Mouse (Mus musculus) neural tube, embryonic 15.5 days (tissue): ENCODE data around the gene Mlxip. TPM values are rescaled to one million over a fixed set of nuclear protein-coding genes. Genes with fewer than 3 reads are reported as not detected.

Source experiments
- ATAC-seq: fragments of 200-750 bp; cut with Nextera tagmentation; 2 replicates; pipeline ENCODE4 v1.8.0; 2017; ENCODE audit warnings: mild to moderate bottlenecking, moderate TSS enrichment, moderate library complexity; ENCODE audit not compliant: low FRiP score
- H3K27ac ChIP-seq: fragments of 300-500 bp; sonication (generic); replicated peaks from 2 replicates; pipeline ENCODE4 v1.5.1; 2015; ENCODE audit warnings: mild to moderate bottlenecking, inconsistent platforms
- H3K27me3 ChIP-seq: fragments of 300-500 bp; sonication (generic); replicated peaks from 2 replicates; pipeline ENCODE4 v1.6.1; 2015; ENCODE audit warnings: inconsistent platforms
- H3K36me3 ChIP-seq: fragments of 300-500 bp; sonication (generic); 2 replicates; pipeline ENCODE4 v1.6.1; 2015; ENCODE audit warnings: inconsistent platforms
- H3K4me1 ChIP-seq: fragments of 300-500 bp; sonication (generic); 2 replicates; pipeline ENCODE4 v1.6.1; 2015; ENCODE audit warnings: inconsistent platforms
- H3K4me2 ChIP-seq: fragments of 300-500 bp; sonication (generic); 2 replicates; pipeline ENCODE4 v1.6.1; 2015; ENCODE audit warnings: inconsistent platforms, mild to moderate bottlenecking, moderate library complexity
- H3K4me3 ChIP-seq: fragments of 300-500 bp; sonication (generic); replicated peaks from 2 replicates; pipeline ENCODE4 v1.5.1; 2015; ENCODE audit warnings: mild to moderate bottlenecking, inconsistent platforms
- H3K9ac ChIP-seq: fragments of 300-500 bp; sonication (generic); replicated peaks from 2 replicates; pipeline ENCODE4 v1.6.1; 2015; ENCODE audit warnings: mild to moderate bottlenecking, inconsistent platforms
- H3K9me3 ChIP-seq: fragments of 300-500 bp; sonication (generic); replicated peaks from 2 replicates; pipeline ENCODE4 v1.6.1; 2016; ENCODE audit warnings: inconsistent platforms
- WGBS: fragments of 180-500 bp; shearing (Covaris S2); methylation state at CpG from one replicate; pipeline ENCODE4 v1.1.7; 2015; ENCODE audit warnings: mixed read lengths; 5-methylcytosine and 5-hydroxymethylcytosine counted together
- polyA plus RNA-seq: library from polyadenylated mRNA; unstranded; fragments of >200 nt; fragmentation: Nextera tagmentation; extraction: Ambion mirVana; gene quantifications from 2 replicates; pipeline ENCODE4 v1.2.1, GENCODE M21; 2015

The Mlxip gene
- 19.3 and 19.4 TPM in 2 replicates for polyA plus RNA-seq

GRCm38 (mm10) chr5:123394303-123394956, at the start of gene Mlxip:
Gene Mlxip (plus strand): TSS chr5:123394798.
- ATAC-seq = peak; percentile 95
- no peaks in the 10 kb centered on the region for H3K36me3 ChIP-seq
- H3K27ac ChIP-seq = peak within 1 kb of the TSS; percentile 86
- peak within 1 kb of the TSS; percentile 91 for H3K4me3 ChIP-seq
- under 1% methylated on average over 50 of the region's 50 CpGs for WGBS
- peak within 1 kb of the TSS; percentile 98 for H3K9ac ChIP-seq
- no peaks in the 10 kb centered on the region for H3K27me3 ChIP-seq
- peaks cover 46% of the 10 kb centered on the region for H3K4me1 ChIP-seq
- H3K4me2 ChIP-seq = peak within 1 kb of the TSS; percentile 79
- no peaks in the 10 kb centered on the region for H3K9me3 ChIP-seq

GRCm38 (mm10) chr5:123344963-123345852, 49.4 kb upstream of the Mlxip start:
- Histone ChIP-seq H3K36me3 (no peaks in the 10 kb centered on the region), H3K4me1 (peaks cover 28% of the 10 kb centered on the region), H3K9ac (peak overlapping the region; percentile 95), H3K27me3 (no peaks in the 10 kb centered on the region), H3K27ac (peak overlapping the region; percentile 96), H3K4me3 (peak overlapping the region; percentile 92), H3K9me3 (no peaks in the 10 kb centered on the region), H3K4me2 (peak overlapping the region; percentile 77)
- under 1% methylated on average over 66 of the region's 87 CpGs for WGBS
- ATAC-seq = peak; percentile 64

GRCm38 (mm10) chr5:123345853-123346654, 48.5 kb upstream of the Mlxip start:
- 3% methylated on average over 21 of the region's 22 CpGs for WGBS
- H3K36me3 ChIP-seq = no peaks in the 10 kb centered on the region
- H3K9ac ChIP-seq = peak overlapping the region; percentile 95
- H3K4me1 ChIP-seq = peaks cover 28% of the 10 kb centered on the region
- peak overlapping the region; percentile 92 for H3K4me3 ChIP-seq
- H3K9me3 ChIP-seq = no peaks in the 10 kb centered on the region
- H3K4me2 ChIP-seq = peak overlapping the region; percentile 77
- ATAC-seq = peak; percentile 28; the same call in 1 of the 2 replicates
- H3K27me3 ChIP-seq = no peaks in the 10 kb centered on the region
- peak overlapping the region; percentile 96 for H3K27ac ChIP-seq

- WGBS = 48% methylated on average over 7 of the region's 7 CpGs
- Histone ChIP-seq H3K4me1 (peaks cover 28% of the 10 kb centered on the region), H3K9ac (peak overlapping the region; percentile 95), H3K27me3 (no peaks in the 10 kb centered on the region), H3K36me3 (no peaks in the 10 kb centered on the region), H3K9me3 (no peaks in the 10 kb centered on the region), H3K27ac (peak overlapping the region; percentile 96), H3K4me3 (peak overlapping the region; percentile 92), H3K4me2 (peak overlapping the region; percentile 77)
- no peak for ATAC-seq
Observed at GRCm38 (mm10) chr5:123346701-123347270, 47.8 kb upstream of the Mlxip start.

- Histone ChIP-seq H3K36me3 (no peaks in the 10 kb centered on the region), H3K27me3 (no peaks in the 10 kb centered on the region), H3K9ac (no peak overlapping the region), H3K4me1 (peaks cover 28% of the 10 kb centered on the region), H3K4me2 (no peak overlapping the region), H3K9me3 (no peaks in the 10 kb centered on the region), H3K27ac (no peak overlapping the region), H3K4me3 (no peak overlapping the region)
- WGBS = 90% methylated on average over 2 of the region's 2 CpGs
- ATAC-seq = no peak
Observed at GRCm38 (mm10) chr5:123347985-123348384, 46.6 kb upstream of the Mlxip start.

GRCm38 (mm10) chr5:123350386-123350785, 44.2 kb upstream of the Mlxip start:
- WGBS = 76% methylated on average over 10 of the region's 10 CpGs

GRCm38 (mm10) chr5:123355918-123356317, 38.7 kb upstream of the Mlxip start:
- H3K9me3 ChIP-seq = no peaks in the 10 kb centered on the region
- H3K4me2 ChIP-seq = no peak overlapping the region
- H3K27me3 ChIP-seq = no peaks in the 10 kb centered on the region
- no peak overlapping the region for H3K4me3 ChIP-seq
- no peak overlapping the region for H3K27ac ChIP-seq
- peaks cover 50% of the 10 kb centered on the region for H3K36me3 ChIP-seq
- no peak for ATAC-seq
- 85% methylated on average over 11 of the region's 11 CpGs for WGBS
- H3K4me1 ChIP-seq = no peaks in the 10 kb centered on the region; the same call in 1 of the 2 replicates
- H3K9ac ChIP-seq = no peak overlapping the region

More at GRCm38 (mm10) chr5:123350386-123350785, 44.2 kb upstream of the Mlxip start:
- Histone ChIP-seq H3K27me3 (no peaks in the 10 kb centered on the region), H3K4me1 (peaks cover 20% of the 10 kb centered on the region), H3K4me2 (no peak overlapping the region), H3K9ac (no peak overlapping the region), H3K36me3 (no peaks in the 10 kb centered on the region), H3K4me3 (no peak overlapping the region), H3K9me3 (no peaks in the 10 kb centered on the region), H3K27ac (no peak overlapping the region)
- no peak for ATAC-seq

GRCm38 (mm10) chr5:123357253-123357652, 37.3 kb upstream of the Mlxip start:
- ATAC-seq = no peak
- Histone ChIP-seq H3K9ac (no peak overlapping the region), H3K4me3 (no peak overlapping the region), H3K4me2 (no peak overlapping the region), H3K27me3 (no peaks in the 10 kb centered on the region), H3K4me1 (no peaks in the 10 kb centered on the region; the same call in 1 of the 2 replicates), H3K36me3 (peaks cover 63% of the 10 kb centered on the region), H3K27ac (no peak overlapping the region), H3K9me3 (no peaks in the 10 kb centered on the region)
- WGBS = 92% methylated on average over 4 of the region's 4 CpGs

- peaks cover 84% of the 10 kb centered on the region for H3K36me3 ChIP-seq
Observed at GRCm38 (mm10) chr5:123359431-123359830, 35.2 kb upstream of the Mlxip start.

GRCm38 (mm10) chr5:123362911-123363310, 31.7 kb upstream of the Mlxip start:
- Histone ChIP-seq H3K4me3 (no peak overlapping the region), H3K9ac (no peak overlapping the region), H3K27ac (no peak overlapping the region), H3K4me2 (no peak overlapping the region), H3K36me3 (peaks cover 75% of the 10 kb centered on the region), H3K9me3 (no peaks in the 10 kb centered on the region), H3K27me3 (no peaks in the 10 kb centered on the region), H3K4me1 (no peaks in the 10 kb centered on the region)
- 94% methylated on average over 4 of the region's 4 CpGs for WGBS
- no peak for ATAC-seq

More at GRCm38 (mm10) chr5:123359431-123359830, 35.2 kb upstream of the Mlxip start:
- Histone ChIP-seq H3K4me2 (no peak overlapping the region), H3K9ac (no peak overlapping the region), H3K27me3 (no peaks in the 10 kb centered on the region), H3K27ac (no peak overlapping the region), H3K4me1 (no peaks in the 10 kb centered on the region), H3K9me3 (no peaks in the 10 kb centered on the region), H3K4me3 (no peak overlapping the region)
- ATAC-seq = no peak
- 65% methylated on average over 6 of the region's 6 CpGs for WGBS
